Mouse (Mus musculus) hindbrain, embryonic 14.5 days (tissue): ENCODE results near the gene Slc16a11. TPM values are rescaled to one million over a fixed set of nuclear protein-coding genes. Genes with fewer than 3 reads are reported as not detected.

Experiments
- ATAC-seq: fragments of 200-750 bp; cut with Nextera tagmentation; 2 replicates; pipeline ENCODE4 v1.8.0; 2017; ENCODE audit warnings: moderate number of reproducible peaks, mild to moderate bottlenecking, moderate TSS enrichment, moderate library complexity; ENCODE audit not compliant: low FRiP score
- DNase-seq: peaks from one replicate; pipeline ENCODE4 v3.0.0-alpha.2; 2015; ENCODE audit warnings: low spot score
- H3K27ac ChIP-seq: fragments of 300-500 bp; sonication (generic); 2 replicates; pipeline ENCODE4 v1.5.1; 2014; ENCODE audit warnings: mild to moderate bottlenecking, moderate library complexity
- H3K27me3 ChIP-seq: fragments of 300-500 bp; sonication (generic); 2 replicates; pipeline ENCODE4 v1.6.1; 2014; ENCODE audit warnings: mild to moderate bottlenecking, low read length, mixed read lengths; ENCODE audit not compliant: control insufficient read depth, insufficient read depth
- H3K36me3 ChIP-seq: fragments of 300-500 bp; sonication (generic); replicated peaks from 2 replicates; pipeline ENCODE4 v1.6.1; 2014; ENCODE audit not compliant: control insufficient read depth, insufficient read depth
- H3K4me1 ChIP-seq: fragments of 300-500 bp; sonication (generic); replicated peaks from 2 replicates; pipeline ENCODE4 v1.6.1; 2014; ENCODE audit warnings: antibody characterized with exemption, low read length, mixed read lengths; ENCODE audit not compliant: control insufficient read depth, insufficient read depth
- H3K4me2 ChIP-seq: fragments of 300-500 bp; sonication (generic); replicated peaks from 2 replicates; pipeline ENCODE4 v1.6.1; 2014; ENCODE audit warnings: mild to moderate bottlenecking, moderate library complexity
- H3K4me3 ChIP-seq: fragments of 300-500 bp; sonication (generic); replicated peaks from 2 replicates; pipeline ENCODE4 v1.5.1; 2014; ENCODE audit warnings: mild to moderate bottlenecking, low read length
- H3K9ac ChIP-seq: fragments of 300-500 bp; sonication (generic); 2 replicates; pipeline ENCODE4 v1.6.1; 2014
- H3K9me3 ChIP-seq: fragments of 300-500 bp; sonication (generic); 2 replicates; pipeline ENCODE4 v1.6.1; 2016; ENCODE audit warnings: low read length; ENCODE audit not compliant: control insufficient read depth
- WGBS: fragments of 180-500 bp; shearing (Covaris S2); extraction: QIAGEN DNeasy Blood & Tissue Kit; methylation state at CpG from one replicate; pipeline ENCODE4 v1.1.7; 2014; 5-methylcytosine and 5-hydroxymethylcytosine counted together
- polyA plus RNA-seq: library from polyadenylated mRNA; unstranded; fragments of >200 nt; fragmentation: Nextera tagmentation; extraction: Ambion mirVana; gene quantifications from 2 replicates; pipeline ENCODE4 v1.2.1, GENCODE M21; 2014

The Slc16a11 gene
- polyA plus RNA-seq, 1 experiment from 2014 or later, result 3.5 TPM

DNA sequence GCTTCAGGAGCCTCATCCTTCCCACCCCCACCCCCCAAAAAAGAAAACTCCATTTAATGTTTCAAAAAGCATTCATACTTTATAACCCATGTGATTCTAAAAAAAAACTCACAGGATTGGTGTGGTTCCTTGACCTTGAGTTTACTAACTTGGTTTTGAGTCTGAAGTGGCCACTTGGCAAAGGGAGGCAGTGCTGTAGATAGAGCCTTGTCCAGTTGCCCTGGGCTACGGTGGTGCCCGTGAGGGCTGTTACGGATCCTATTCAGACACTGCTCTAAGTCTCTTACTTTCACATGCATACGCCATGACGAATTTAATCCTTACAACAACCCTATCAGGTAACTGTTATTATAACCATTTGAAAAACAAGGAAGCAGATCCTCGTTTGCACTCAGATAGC is 580 bp upstream of the Slc16a11 start:
- Histone ChIP-seq H3K4me3 (no peak overlapping the region), H3K9me3 (no peaks in the 10 kb centered on the region), H3K27me3 (peaks cover 46% of the 10 kb centered on the region), H3K4me1 (peaks cover 16% of the 10 kb centered on the region), H3K36me3 (peaks cover 6% of the 10 kb centered on the region), H3K4me2 (no peak overlapping the region), H3K27ac (no peak overlapping the region), H3K9ac (no peak overlapping the region)
- ATAC-seq (no peak), DNase-seq (no peak)
- WGBS, result 80% methylated on average over 6 of the region's 6 CpGs

DNA sequence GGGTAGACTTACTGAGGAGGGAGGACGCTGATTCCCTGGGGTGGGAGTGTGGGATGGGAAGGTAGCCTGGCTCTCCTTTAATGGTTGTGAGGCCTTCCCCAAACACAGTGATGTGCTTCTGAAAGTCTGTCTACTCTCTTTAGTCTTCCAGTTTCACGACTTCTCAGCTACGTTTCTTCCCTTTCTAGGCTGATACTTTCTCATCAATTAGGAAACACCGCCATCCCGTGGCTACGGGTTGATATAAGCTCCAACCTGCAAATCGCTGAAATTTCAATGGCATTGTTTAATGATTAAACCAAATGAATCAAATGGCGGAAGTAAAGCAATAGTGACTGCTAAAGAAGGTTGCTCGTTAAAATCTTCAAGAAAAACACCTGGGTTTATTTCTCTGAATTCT is 344 bp downstream of the Slc16a11 start:
- WGBS, result 10% methylated on average over 9 of the region's 9 CpGs
- no peak for ATAC-seq

DNA sequence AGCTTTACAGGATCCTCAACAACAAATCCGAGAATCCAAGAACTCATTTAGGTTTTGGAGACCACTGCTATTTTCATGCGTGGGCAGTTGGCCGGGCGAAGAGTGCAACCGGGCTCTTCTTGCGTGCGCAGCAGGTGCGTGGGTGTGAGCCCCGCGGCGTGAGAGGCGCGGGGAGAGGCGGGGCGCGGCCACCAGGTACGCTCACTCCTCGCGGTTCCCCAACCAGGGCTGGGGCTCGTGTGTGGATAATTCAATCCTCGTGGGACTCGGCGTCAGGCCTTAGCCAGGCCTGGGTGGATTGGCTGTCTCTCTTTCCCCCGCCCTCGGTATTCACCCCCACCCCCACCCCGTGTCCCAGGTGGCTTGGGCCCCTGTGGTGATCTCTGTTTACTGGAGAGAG is 1.2 kb downstream of the Slc16a11 start:
- H3K27me3 ChIP-seq, result peaks cover 48% of the 10 kb centered on the region
- DNase-seq, result no peak

More for the DNA sequence above, 344 bp downstream of the Slc16a11 start:
- H3K9me3 ChIP-seq, result no peaks in the 10 kb centered on the region
- peaks cover 48% of the 10 kb centered on the region for H3K27me3 ChIP-seq
- H3K4me1 ChIP-seq, result peaks cover 16% of the 10 kb centered on the region
- peak overlapping the region; percentile 79; the same call in 1 of the 2 replicates for H3K4me2 ChIP-seq
- DNase-seq, result peak; percentile 83
- H3K9ac ChIP-seq, result no peak overlapping the region
- H3K27ac ChIP-seq, result no peak overlapping the region
- peaks cover 15% of the 10 kb centered on the region for H3K36me3 ChIP-seq
- H3K4me3 ChIP-seq, result no peak overlapping the region

GRCm38 (mm10) chr11:70214191-70214855 is 1.8 kb downstream of the Slc16a11 start:
- peaks cover 48% of the 10 kb centered on the region for H3K27me3 ChIP-seq
- peaks cover 16% of the 10 kb centered on the region for H3K36me3 ChIP-seq
- WGBS, result under 1% methylated on average over 45 of the region's 46 CpGs
- H3K4me2 ChIP-seq, result peak overlapping the region; percentile 79
- H3K4me1 ChIP-seq, result peaks cover 26% of the 10 kb centered on the region
- no peaks in the 10 kb centered on the region for H3K9me3 ChIP-seq
- DNase-seq (no peak), ATAC-seq (peak; percentile 31)
- peak overlapping the region; percentile 39 for H3K9ac ChIP-seq
- peak overlapping the region; percentile 32 for H3K4me3 ChIP-seq
- no peak overlapping the region for H3K27ac ChIP-seq

More for the DNA sequence above, 1.2 kb downstream of the Slc16a11 start:
- H3K4me2 ChIP-seq, result peak overlapping the region; percentile 79
- H3K4me3 ChIP-seq, result peak overlapping the region; percentile 32
- ATAC-seq, result no peak; the same call in 1 of the 2 replicates
- peak overlapping the region; percentile 39 for H3K9ac ChIP-seq
- peaks cover 16% of the 10 kb centered on the region for H3K36me3 ChIP-seq
- H3K4me1 ChIP-seq, result peaks cover 20% of the 10 kb centered on the region
- 5% methylated on average over 25 of the region's 26 CpGs for WGBS
- H3K9me3 ChIP-seq, result no peaks in the 10 kb centered on the region
- H3K27ac ChIP-seq, result no peak overlapping the region

- Histone ChIP-seq H3K4me2 (peak overlapping the region; percentile 79), H3K9ac (0 out of 2 replicates have a peak overlapping the region, but pooled peaks have one; percentile 39), H3K36me3 (peaks cover 16% of the 10 kb centered on the region), H3K27ac (no peak overlapping the region), H3K27me3 (peaks cover 48% of the 10 kb centered on the region), H3K4me3 (peak overlapping the region; percentile 32), H3K9me3 (no peaks in the 10 kb centered on the region), H3K4me1 (peaks cover 31% of the 10 kb centered on the region)
- WGBS, result 4% methylated on average over 18 of the region's 18 CpGs
- ATAC-seq, result peak; percentile 18; the same call in 1 of the 2 replicates
- DNase-seq, result no peak
Observed at GRCm38 (mm10) chr11:70214856-70215209, 2.3 kb downstream of the Slc16a11 start.

DNA sequence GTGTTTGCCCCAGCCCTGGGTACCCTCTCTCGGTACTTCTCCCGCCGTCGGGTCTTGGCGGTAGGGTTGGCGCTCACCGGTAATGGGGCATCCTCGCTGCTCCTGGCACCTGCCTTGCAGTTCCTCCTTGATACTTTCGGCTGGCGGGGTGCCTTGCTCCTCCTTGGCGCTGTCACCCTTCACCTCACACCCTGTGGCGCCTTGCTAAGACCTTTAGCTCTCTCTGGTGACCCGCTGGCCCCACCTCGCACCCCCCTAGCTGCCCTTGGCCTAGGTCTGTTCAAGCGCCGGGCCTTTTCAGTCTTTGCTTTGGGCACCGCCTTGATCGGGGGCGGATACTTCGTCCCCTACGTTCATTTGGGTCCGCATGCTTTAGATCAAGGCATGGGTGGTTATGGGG is 2.7 kb downstream of the Slc16a11 start:
- no peaks in the 10 kb centered on the region for H3K9me3 ChIP-seq
- H3K4me3 ChIP-seq, result 0 out of 2 replicates have a peak overlapping the region, but pooled peaks have one; percentile 32
- H3K4me2 ChIP-seq, result peak overlapping the region; percentile 79; the same call in 1 of the 2 replicates
- peaks cover 36% of the 10 kb centered on the region for H3K4me1 ChIP-seq
- H3K36me3 ChIP-seq, result peaks cover 16% of the 10 kb centered on the region
- WGBS, result 10% methylated on average over 22 of the region's 22 CpGs
- H3K27me3 ChIP-seq, result peaks cover 48% of the 10 kb centered on the region
- DNase-seq (no peak), ATAC-seq (no peak)
- no peak overlapping the region for H3K9ac ChIP-seq
- H3K27ac ChIP-seq, result no peak overlapping the region

GRCm38 (mm10) chr11:70216103-70216502 is 3.6 kb downstream of the Slc16a11 start:
- Histone ChIP-seq H3K9ac (no peak overlapping the region), H3K4me2 (no peak overlapping the region), H3K27me3 (peaks cover 48% of the 10 kb centered on the region), H3K27ac (no peak overlapping the region), H3K9me3 (no peaks in the 10 kb centered on the region), H3K4me3 (no peak overlapping the region), H3K36me3 (peaks cover 16% of the 10 kb centered on the region), H3K4me1 (peaks cover 36% of the 10 kb centered on the region)
- 70% methylated on average over 3 of the region's 3 CpGs for WGBS
- no peak for ATAC-seq
- no peak for DNase-seq

DNA sequence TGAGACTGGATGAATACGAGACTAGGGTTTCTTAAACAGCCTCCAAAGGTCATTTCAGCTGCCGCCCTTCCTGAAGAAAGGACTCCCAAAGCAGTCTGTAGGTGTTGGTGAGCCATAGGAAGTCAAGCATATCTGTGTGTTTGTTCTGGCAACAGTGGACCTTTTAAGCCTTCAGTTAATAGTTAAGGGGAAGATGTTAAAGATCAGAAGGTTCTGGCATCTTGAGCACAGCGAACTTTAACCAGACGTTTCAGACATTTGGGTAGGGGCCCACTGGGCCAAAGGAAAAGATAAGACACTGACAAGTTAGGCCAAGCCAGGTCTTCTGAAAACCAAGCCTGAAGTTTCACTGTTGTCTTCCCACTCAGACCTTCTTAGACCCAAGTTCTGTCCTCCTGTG is 5.5 kb downstream of the Slc16a11 start:
- DNase-seq, result no peak
- Histone ChIP-seq H3K4me2 (no peak overlapping the region), H3K9ac (no peak overlapping the region), H3K36me3 (peaks cover 16% of the 10 kb centered on the region), H3K9me3 (no peaks in the 10 kb centered on the region), H3K27me3 (peaks cover 39% of the 10 kb centered on the region), H3K4me3 (no peak overlapping the region), H3K4me1 (peaks cover 44% of the 10 kb centered on the region), H3K27ac (no peak overlapping the region)
- 90% methylated on average over 4 of the region's 4 CpGs for WGBS
- no peak for ATAC-seq

DNA sequence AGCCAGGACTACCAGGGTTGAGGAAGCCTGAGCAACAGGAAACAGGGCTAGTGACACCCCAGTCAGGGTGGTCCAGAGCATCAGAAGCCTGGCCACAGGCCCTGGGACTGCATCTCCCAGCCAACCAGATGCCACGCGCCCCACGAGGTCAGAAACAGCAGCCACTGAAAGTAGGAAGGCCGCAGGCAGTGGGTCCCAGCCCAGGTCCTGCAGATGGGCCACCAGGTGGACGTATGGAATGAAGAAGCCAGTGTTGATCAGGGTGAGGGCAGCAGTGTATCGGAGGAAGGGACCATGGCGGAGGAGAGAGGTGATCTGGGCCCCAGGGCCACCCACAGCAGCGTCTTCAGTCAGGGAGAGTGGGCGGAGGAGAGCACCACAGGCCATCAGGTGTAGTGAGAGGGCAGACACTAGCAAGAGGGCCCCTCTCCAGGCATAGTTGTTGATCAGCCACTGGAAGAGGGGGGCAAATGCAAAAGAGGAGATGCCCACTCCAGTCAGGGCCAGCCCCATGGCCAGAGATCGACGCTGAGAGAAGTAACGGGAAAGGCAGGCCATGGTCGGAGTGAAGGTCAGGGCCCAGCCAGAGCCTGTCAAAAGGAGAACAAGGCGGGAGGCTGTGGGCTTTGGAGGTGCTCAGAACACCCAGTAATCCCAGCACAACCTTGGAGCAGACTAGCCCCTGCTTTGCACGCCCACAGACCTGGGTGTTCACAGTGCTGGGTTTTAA is 6.4 kb downstream of the Slc16a11 start:
- peak overlapping the region; percentile 66; the same call in 1 of the 2 replicates for H3K4me3 ChIP-seq
- no peak for DNase-seq
- no peaks in the 10 kb centered on the region for H3K9me3 ChIP-seq
- no peak for ATAC-seq
- peaks cover 40% of the 10 kb centered on the region for H3K4me1 ChIP-seq
- H3K9ac ChIP-seq, result peak overlapping the region; percentile 88
- H3K27me3 ChIP-seq, result peaks cover 32% of the 10 kb centered on the region
- H3K27ac ChIP-seq, result no peak overlapping the region
- peaks cover 16% of the 10 kb centered on the region for H3K36me3 ChIP-seq
- peak overlapping the region; percentile 91 for H3K4me2 ChIP-seq
- WGBS, result 88% methylated on average over 15 of the region's 15 CpGs
